Mouse (Mus musculus) inflammation-experienced regulatory T-cells, adult 6 months (primary cell): ENCODE results near the gene Olfr1023. TPM values are rescaled to one million over a fixed set of nuclear protein-coding genes. Genes with fewer than 3 reads are reported as not detected.

Experiments
- ATAC-seq: one replicate; pipeline ENCODE4 v1.8.0; 2017
- polyA plus RNA-seq, 3 experiments: library from polyadenylated mRNA; unstranded; fragments of 100-300 nt; shearing (Covaris generic); gene quantifications; one replicate each; pipeline ENCODE4 v1.2.1; 2017

Olfr1023 gene
- polyA plus RNA-seq: not detected

DNA sequence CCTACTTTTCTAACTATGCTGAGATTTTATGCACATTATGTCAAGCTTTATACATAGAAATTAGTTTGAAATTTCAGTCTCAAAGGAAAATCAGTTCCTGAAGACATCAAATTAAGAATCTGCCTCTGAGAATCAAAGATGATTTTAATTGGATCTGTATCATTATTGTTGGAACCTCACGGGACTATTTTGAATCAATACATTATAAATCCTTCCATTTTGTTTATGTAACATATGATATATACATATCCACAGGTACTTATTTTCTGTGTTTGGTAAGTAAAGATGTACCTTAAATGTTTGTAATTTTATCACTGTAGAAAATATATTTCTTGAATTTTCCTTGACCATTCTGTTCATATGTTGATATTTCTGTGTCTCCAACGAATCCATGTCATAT, at the start of gene Olfr1023:
Gene Olfr1023 (plus strand): TSS at position 301 of the 400 bp plus-strand sequence.
- no peak for ATAC-seq

DNA sequence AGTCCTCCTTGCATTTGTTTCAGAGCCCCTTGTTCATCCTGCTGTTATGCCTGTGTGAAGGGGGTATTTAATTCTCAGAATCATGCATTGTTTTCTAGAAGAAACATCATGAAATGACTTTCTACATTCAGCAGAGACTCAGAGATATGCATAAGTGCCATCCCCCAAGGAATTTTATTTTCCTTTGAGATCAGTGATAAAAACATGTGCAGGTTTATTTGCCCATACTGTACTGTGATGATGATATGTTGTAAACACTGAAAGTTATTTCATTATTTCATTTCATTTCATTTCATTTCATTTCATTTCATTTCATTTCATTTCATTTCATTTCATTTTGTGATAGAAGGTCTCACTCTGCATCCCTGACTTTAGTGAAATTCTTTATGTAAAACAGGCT, 40.1 kb upstream of the Olfr1023 start, which contains the start of gene Olfr1019:
Gene Olfr1019 (minus strand): TSS at position 101 of the 400 bp plus-strand sequence.
- ATAC-seq: no peak

DNA sequence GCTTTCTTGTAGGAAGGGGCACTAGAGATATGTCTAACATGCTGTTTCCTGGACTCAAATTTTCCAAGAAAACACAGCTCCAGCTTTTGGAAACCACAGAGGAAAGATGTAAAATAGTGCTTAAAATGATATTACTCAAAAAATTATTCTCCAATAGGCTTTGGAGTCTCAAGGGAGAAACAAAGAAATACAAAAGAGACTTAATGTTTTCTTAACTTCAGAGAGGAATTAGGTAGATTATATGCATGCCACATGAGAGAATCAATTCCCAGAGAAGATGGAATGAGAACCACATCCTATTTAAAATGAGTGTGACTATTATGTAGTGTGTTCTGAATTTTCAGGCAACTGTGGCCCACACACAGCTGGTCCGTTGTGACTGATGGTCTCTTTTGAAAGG, 38.7 kb upstream of the Olfr1023 start, which contains the start of gene Olfr1020:
Gene Olfr1020 (plus strand): TSS at position 301 of the 400 bp plus-strand sequence.
- no peak for ATAC-seq

DNA sequence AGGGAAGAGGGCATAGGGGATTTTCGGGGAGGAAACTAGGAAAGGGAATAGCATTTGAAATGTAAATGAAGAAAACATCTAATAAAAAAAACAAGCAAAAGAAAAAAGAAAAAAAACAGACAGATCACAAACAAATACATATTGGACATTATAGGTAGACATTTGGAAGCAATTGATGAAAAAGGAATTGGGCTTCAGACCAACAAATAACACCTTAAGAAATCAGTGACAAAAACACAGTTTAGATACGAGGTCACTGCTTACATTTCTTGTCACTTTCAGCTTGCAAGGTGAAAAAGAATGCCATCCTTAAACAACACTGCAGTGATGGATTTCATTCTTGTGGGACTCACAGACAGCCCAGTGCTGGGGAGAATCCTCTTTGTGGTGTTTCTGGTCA, 17.1 kb upstream of the Olfr1023 start, which contains the start of gene Olfr1022:
Gene Olfr1022 (plus strand): TSS at position 301 of the 400 bp plus-strand sequence.
- ATAC-seq: no peak

DNA sequence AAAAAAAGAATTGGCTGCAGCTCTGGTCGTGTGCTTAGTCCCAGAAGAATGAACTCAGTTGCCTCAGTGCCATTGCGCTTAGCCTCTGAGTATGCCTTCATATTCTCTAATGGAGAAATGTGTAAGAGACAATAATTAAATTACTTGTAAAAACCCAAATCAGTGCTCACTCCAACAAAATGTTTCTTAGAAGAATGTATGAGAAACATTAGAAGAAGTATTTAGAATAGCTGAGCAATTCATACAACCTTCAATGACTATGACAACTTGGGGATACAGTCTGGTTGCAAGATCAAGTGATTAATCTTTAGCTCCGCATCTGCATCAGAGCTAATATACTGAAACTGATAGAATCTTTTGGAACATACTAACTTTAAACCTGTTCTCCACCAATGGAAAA, 19.5 kb downstream of the Olfr1023 start, which contains the start of gene Olfr1024:
Gene Olfr1024 (minus strand): TSS at position 101 of the 400 bp plus-strand sequence.
- no peak for ATAC-seq

DNA sequence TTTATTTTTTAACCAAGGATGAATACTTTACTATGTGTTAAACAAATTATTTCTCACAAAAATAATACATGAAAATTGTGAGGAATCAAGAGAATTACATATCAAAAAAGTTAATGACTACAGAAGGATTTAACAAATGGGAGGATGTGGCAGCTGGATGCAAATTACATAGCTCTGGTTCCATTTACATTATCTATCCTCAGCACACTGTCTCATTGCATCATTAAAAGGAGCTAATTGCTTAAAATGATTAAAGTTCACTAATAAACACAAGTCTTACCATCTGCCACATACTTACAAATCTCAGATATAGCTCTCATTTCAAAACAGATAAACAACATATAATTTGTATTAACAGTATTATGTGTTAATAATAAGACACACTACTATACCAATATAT, 27.8 kb downstream of the Olfr1023 start:
- no peak for ATAC-seq

DNA sequence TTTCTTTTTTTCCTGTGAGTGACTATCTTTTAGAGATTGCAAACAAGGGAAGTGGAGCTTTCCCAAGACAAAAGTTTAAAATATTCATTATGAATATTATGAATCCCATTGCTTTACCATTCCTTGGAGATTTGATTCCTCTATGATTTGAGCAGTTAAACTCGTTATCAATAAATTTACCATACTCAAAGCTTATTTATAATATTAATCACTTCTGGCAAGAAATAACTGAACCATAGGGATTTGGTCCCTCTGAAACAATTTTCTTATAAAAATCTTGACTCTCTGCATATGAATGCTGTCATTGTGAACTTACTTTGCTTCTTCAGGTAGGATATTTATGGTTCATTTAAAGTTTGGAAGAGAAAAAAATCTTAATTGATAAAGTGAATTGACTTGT, 29.5 kb downstream of the Olfr1023 start, which contains the start of gene Olfr1025-ps1:
Gene Olfr1025-ps1 (plus strand): TSS at position 301 of the 400 bp plus-strand sequence.
- ATAC-seq: no peak

DNA sequence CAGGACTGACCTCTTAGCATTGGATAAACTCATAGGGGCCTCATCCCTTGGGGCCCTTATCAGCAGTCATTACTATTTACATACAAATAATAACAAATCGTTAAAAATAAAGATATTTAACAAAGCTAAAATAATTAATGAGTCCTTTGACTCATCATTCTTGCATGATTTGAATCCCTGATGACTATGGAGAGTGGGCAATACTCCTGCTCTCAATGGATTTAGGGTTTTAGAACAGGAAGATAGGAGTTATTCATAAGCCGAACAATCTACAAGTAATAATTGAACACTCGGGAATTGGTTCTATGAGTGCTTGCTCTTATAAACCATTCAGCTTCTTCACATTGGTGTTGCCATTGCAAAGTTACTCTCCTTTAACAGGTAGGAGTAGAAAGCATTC, 35.8 kb downstream of the Olfr1023 start, which contains the start of gene Olfr1026:
Gene Olfr1026 (plus strand): TSS at position 301 of the 400 bp plus-strand sequence.
- no peak for ATAC-seq

Other genes with a start within 250 kb of the Olfr1023 start
- not detected for gene Olfr1002, start 234.9 kb upstream of the Olfr1023 start, polyA plus RNA-seq
- gene Olfr154, start 221.2 kb upstream of the Olfr1023 start, polyA plus RNA-seq: not detected
- not detected for gene Olfr1006, start 206.9 kb upstream of the Olfr1023 start, polyA plus RNA-seq
- gene Olfr1008, start 196.2 kb upstream of the Olfr1023 start, polyA plus RNA-seq: not detected
- not detected for gene Olfr1009, start 170.2 kb upstream of the Olfr1023 start, polyA plus RNA-seq
- not detected for gene Olfr1012, start 122.9 kb upstream of the Olfr1023 start, polyA plus RNA-seq
- not detected for gene Olfr1013, start 118.5 kb upstream of the Olfr1023 start, polyA plus RNA-seq
- gene Olfr1014, start 112.9 kb upstream of the Olfr1023 start, polyA plus RNA-seq: not detected
- not detected for gene Olfr1015, start 103.6 kb upstream of the Olfr1023 start, polyA plus RNA-seq
- gene Olfr1016, start 83.1 kb upstream of the Olfr1023 start, polyA plus RNA-seq: not detected
- gene Olfr1018, start 67.2 kb upstream of the Olfr1023 start, polyA plus RNA-seq: not detected
- not detected for gene Olfr1019, start 40.2 kb upstream of the Olfr1023 start, polyA plus RNA-seq
- gene Olfr1020, start 38.6 kb upstream of the Olfr1023 start, polyA plus RNA-seq: not detected
- gene Olfr1022, start 17.0 kb upstream of the Olfr1023 start, polyA plus RNA-seq: not detected
- not detected for gene Olfr1024, start 19.4 kb downstream of the Olfr1023 start, polyA plus RNA-seq
- not detected for gene Olfr1025-ps1, start 29.6 kb downstream of the Olfr1023 start, polyA plus RNA-seq
- not detected for gene Olfr1026, start 35.9 kb downstream of the Olfr1023 start, polyA plus RNA-seq
- not detected for gene Olfr1028, start 64.8 kb downstream of the Olfr1023 start, polyA plus RNA-seq
- not detected for gene Olfr1029, start 88.3 kb downstream of the Olfr1023 start, polyA plus RNA-seq
- not detected for gene Olfr1030, start 93.6 kb downstream of the Olfr1023 start, polyA plus RNA-seq
- gene Olfr1031, start 104.7 kb downstream of the Olfr1023 start, polyA plus RNA-seq: not detected
- not detected for gene Olfr1032, start 119.9 kb downstream of the Olfr1023 start, polyA plus RNA-seq
- gene Olfr1033, start 135.0 kb downstream of the Olfr1023 start, polyA plus RNA-seq: 1 to 10 TPM in 1 of 3 experiments, not detected in 2; 1.2 TPM
- not detected for gene Olfr1034, start 160.2 kb downstream of the Olfr1023 start, polyA plus RNA-seq
- not detected for gene Olfr1036, start 188.4 kb downstream of the Olfr1023 start, polyA plus RNA-seq
- gene Olfr1037, start 201.7 kb downstream of the Olfr1023 start, polyA plus RNA-seq: not detected